Mouse (Mus musculus) brain, embryonic 14.5 days (tissue): Measurements from ENCODE around the gene Lmo7.

Experiments used
- CTCF ChIP-seq: fragments of 200-500 bp; IDR thresholded peaks from 2 replicates; pipeline ENCODE4 v1.5.1; 2012; ENCODE audit warnings: inconsistent platforms, mild to moderate bottlenecking, moderate library complexity, borderline replicate concordance; ENCODE audit not compliant: insufficient read depth, insufficient read length; ENCODE audit errors: extremely low read depth
- POLR2A ChIP-seq: fragments of 200-500 bp; IDR thresholded peaks from 2 replicates; pipeline ENCODE4 v1.6.1; 2012; ENCODE audit warnings: mild to moderate bottlenecking, inconsistent platforms, borderline replicate concordance; ENCODE audit not compliant: poor library complexity, insufficient read depth, insufficient read length, severe bottlenecking; ENCODE audit errors: extremely low read depth

DNA sequence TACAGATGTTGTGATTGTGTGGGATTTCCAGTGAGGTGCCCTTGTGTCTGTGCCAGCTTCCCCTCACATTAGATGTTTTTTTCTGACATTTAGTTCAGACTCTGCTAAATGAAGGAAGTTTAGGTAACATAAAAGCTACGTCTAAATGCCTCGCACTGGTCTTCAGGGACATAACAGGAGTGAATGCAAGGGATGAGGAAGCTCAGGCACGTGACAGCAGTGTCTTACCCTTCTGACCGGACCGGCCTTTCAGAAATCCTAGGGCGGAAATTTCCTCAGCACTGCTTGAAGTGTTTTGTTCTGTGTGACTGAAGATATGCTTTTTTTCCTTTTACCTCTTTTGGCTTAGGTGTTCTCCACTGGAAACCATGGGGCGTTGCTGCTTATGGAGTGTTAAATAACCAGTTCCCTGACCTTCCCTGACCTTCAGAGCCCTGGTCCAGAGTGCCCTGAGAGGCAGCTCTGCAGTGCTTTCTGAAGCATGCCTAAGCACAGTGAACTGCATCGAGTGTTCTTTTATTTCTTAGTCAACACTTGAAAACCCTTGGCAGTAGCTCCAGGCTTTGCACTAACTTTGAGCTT is 129.6 kb downstream of the Lmo7 start:
- TF ChIP-seq POLR2A, result no peak
- TF ChIP-seq CTCF, result no peak
